Mouse (Mus musculus) neural tube, embryonic 12.5 days (tissue): ENCODE measurements around the gene Amer3. TPM values are rescaled to one million over a fixed set of nuclear protein-coding genes. Genes with fewer than 3 reads are reported as not detected.
A peak's percentile ranks its signal among the peaks of the same experiment; 100 is the strongest.

Source experiments
- ATAC-seq: fragments of 200-750 bp; cut with Nextera tagmentation; 2 replicates; pipeline ENCODE4 v1.8.0; 2017; ENCODE audit warnings: low read depth, mild to moderate bottlenecking, moderate TSS enrichment, moderate library complexity; ENCODE audit not compliant: low FRiP score
- H3K27ac ChIP-seq: fragments of 300-500 bp; sonication (generic); 2 replicates; pipeline ENCODE4 v1.5.1; 2016
- H3K27me3 ChIP-seq: fragments of 300-500 bp; sonication (generic); replicated peaks from 2 replicates; pipeline ENCODE4 v1.6.1; 2016; ENCODE audit warnings: mild to moderate bottlenecking
- H3K36me3 ChIP-seq: fragments of 300-500 bp; sonication (generic); 2 replicates; pipeline ENCODE4 v1.6.1; 2016; ENCODE audit warnings: mild to moderate bottlenecking
- H3K4me1 ChIP-seq: fragments of 300-500 bp; sonication (generic); 2 replicates; pipeline ENCODE4 v1.6.1; 2016
- H3K4me2 ChIP-seq: fragments of 300-500 bp; sonication (generic); replicated peaks from 2 replicates; pipeline ENCODE4 v1.6.1; 2016; ENCODE audit warnings: mild to moderate bottlenecking
- H3K4me3 ChIP-seq: fragments of 300-500 bp; sonication (generic); 2 replicates; pipeline ENCODE4 v1.5.1; 2016
- H3K9ac ChIP-seq: fragments of 300-500 bp; sonication (generic); 2 replicates; pipeline ENCODE4 v1.6.1; 2016; ENCODE audit warnings: mild to moderate bottlenecking
- H3K9me3 ChIP-seq: fragments of 300-500 bp; sonication (generic); 2 replicates; pipeline ENCODE4 v1.6.1; 2016; ENCODE audit warnings: mild to moderate bottlenecking
- WGBS: fragments of 180-500 bp; shearing (Covaris S2); methylation state at CpG from one replicate; pipeline ENCODE4 v1.1.7; 2016; 5-methylcytosine and 5-hydroxymethylcytosine counted together
- polyA plus RNA-seq: library from polyadenylated mRNA; unstranded; fragments of >200 nt; fragmentation: Nextera tagmentation; extraction: Ambion mirVana; gene quantifications from 2 replicates; pipeline ENCODE4 v1.2.1, GENCODE M21; 2016

Gene Amer3
- polyA plus RNA-seq, 1 experiment from 2014 or later = 13.1 TPM

DNA sequence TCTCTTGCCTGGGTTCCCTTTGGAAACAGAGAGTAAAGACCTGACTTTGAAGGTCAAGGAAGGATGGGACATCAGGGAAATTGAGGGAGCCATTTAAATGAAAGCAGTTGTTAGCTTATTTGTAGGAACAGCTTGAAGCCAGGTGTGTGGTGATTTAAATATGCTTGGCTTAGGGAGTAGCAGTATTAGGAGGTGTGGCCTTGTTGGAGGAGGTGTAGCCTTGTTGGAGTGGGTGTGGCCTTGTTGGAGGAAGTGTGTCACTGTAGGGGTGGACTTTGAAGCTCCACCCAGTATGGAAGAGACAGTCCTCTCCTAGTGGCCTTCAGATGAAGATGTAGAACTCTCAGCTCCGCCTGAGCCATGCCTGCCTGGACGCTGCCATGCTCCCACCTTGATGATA lies 9.6 kb upstream of the Amer3 start:
- H3K4me3 ChIP-seq = no peak overlapping the region
- H3K36me3 ChIP-seq = no peaks in the 10 kb centered on the region
- H3K4me2 ChIP-seq = no peak overlapping the region
- WGBS = 83% methylated on average over 2 of the region's 2 CpGs
- H3K9ac ChIP-seq = no peak overlapping the region
- no peak overlapping the region for H3K27ac ChIP-seq
- ATAC-seq = no peak
- no peaks in the 10 kb centered on the region for H3K4me1 ChIP-seq
- H3K27me3 ChIP-seq = no peaks in the 10 kb centered on the region
- H3K9me3 ChIP-seq = no peaks in the 10 kb centered on the region

DNA sequence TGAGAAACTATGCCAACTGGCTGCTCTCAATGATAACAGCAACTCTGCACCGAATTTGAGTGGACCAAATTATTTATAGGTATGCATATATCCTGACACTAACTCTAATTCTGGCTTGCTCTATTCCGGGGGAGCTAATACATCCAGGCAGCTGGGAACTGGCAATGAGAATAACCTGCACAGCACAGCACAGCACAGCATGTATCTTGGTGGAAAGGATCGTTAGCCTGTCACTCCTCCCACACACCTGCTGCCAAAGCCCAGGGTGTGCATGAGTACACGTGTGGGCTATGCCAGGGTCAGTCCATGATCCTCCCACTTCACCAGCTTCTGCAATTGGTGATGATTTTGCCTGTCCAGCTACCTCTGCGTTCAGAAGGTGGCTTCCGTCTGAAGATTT lies 8.0 kb upstream of the Amer3 start:
- H3K9me3 ChIP-seq = no peaks in the 10 kb centered on the region
- no peak overlapping the region for H3K4me3 ChIP-seq
- no peak overlapping the region for H3K27ac ChIP-seq
- H3K4me2 ChIP-seq = no peak overlapping the region
- ATAC-seq = no peak
- no peaks in the 10 kb centered on the region for H3K4me1 ChIP-seq
- 78% methylated on average over 6 of the region's 6 CpGs for WGBS
- no peak overlapping the region for H3K9ac ChIP-seq
- H3K36me3 ChIP-seq = no peaks in the 10 kb centered on the region
- no peaks in the 10 kb centered on the region for H3K27me3 ChIP-seq

DNA sequence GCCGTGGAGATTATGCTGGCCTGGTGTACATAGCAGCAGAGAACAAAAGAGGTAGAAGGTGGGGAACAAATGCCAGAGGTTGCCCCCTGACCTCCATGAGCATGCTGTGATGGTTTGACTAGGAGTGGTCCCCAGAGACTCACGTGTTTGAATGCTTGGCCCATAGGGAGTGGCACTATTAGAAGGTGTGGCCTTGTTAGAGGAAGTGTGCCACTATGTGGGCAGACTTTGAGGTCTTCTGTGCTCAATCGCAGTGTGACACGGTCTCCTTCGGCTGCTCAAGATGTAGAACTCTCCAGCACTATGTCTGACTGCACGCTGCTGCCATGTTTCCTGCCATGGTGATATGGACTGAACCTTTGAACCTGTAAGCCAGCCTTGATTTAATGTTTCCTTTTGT lies 6.2 kb upstream of the Amer3 start:
- Histone ChIP-seq H3K9ac (no peak overlapping the region), H3K4me1 (no peaks in the 10 kb centered on the region), H3K4me2 (no peak overlapping the region), H3K4me3 (no peak overlapping the region), H3K27me3 (peaks cover 8% of the 10 kb centered on the region; the same call in 1 of the 2 replicates), H3K27ac (no peak overlapping the region), H3K9me3 (no peaks in the 10 kb centered on the region), H3K36me3 (no peaks in the 10 kb centered on the region)
- no peak for ATAC-seq
- WGBS = 87% methylated on average over 6 of the region's 6 CpGs

DNA sequence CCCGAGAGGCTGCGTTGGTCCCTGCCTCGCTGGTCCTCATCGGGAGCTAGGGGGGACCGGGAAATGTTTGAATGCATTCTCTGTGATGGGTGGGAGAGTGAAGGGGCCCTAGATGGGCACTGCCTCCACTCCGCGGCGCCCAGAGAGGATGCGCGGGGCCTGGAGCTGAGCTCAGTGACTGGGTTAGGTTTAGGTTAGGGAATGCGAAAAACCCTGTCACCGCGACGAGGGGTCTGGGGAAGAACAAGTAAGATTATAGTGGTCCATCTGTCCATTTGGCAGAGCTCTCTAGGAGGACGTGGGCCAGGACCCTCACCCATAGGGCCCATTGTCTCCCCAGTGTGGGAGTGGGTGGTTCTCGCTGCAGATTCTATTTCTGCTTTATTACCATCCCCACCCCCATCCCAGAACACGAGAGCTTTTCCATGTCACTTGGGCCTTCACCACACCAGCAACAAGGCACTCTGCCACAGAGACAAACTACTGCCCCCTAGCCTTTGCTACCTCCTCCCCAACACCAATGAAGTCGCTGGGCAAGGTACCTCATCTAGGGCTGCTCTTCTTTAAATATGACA lies 412 bp downstream of the Amer3 start:
- H3K27ac ChIP-seq = peak overlapping the region; percentile 66; the same call in 1 of the 2 replicates
- ATAC-seq = peak; percentile 65
- H3K4me3 ChIP-seq = peak overlapping the region; percentile 39
- peaks cover 28% of the 10 kb centered on the region for H3K27me3 ChIP-seq
- no peaks in the 10 kb centered on the region for H3K9me3 ChIP-seq
- peak overlapping the region; percentile 57 for H3K9ac ChIP-seq
- H3K36me3 ChIP-seq = no peaks in the 10 kb centered on the region
- under 1% methylated on average over 18 of the region's 18 CpGs for WGBS
- no peaks in the 10 kb centered on the region; the same call in 1 of the 2 replicates for H3K4me1 ChIP-seq
- peak overlapping the region; percentile 67 for H3K4me2 ChIP-seq

DNA sequence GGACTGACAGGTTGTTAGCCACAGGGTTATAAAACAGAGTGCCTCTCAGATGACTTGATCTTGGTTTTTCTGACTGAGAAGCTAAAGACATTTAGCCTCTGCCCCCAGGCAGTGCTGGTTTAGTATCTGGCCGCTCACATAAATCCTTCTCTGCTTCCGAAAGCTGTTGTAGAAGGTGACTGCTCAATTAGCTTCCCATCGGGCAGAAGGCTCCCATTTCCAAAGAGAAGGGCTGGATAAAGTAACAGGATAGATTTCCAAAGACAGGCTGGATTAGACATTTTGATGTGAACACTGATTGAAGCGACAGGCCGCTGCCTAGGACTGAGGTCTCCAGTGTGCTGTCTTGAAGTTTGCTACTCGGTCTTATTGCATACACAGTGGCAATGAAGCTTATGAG lies 2.8 kb downstream of the Amer3 start:
- Histone ChIP-seq H3K9me3 (no peaks in the 10 kb centered on the region), H3K9ac (no peak overlapping the region), H3K4me2 (no peak overlapping the region), H3K4me1 (no peaks in the 10 kb centered on the region; the same call in 1 of the 2 replicates), H3K27me3 (peaks cover 25% of the 10 kb centered on the region), H3K36me3 (peaks cover 7% of the 10 kb centered on the region; the same call in 1 of the 2 replicates), H3K27ac (no peak overlapping the region), H3K4me3 (no peak overlapping the region)
- ATAC-seq = no peak
- WGBS = 73% methylated on average over 6 of the region's 6 CpGs

DNA sequence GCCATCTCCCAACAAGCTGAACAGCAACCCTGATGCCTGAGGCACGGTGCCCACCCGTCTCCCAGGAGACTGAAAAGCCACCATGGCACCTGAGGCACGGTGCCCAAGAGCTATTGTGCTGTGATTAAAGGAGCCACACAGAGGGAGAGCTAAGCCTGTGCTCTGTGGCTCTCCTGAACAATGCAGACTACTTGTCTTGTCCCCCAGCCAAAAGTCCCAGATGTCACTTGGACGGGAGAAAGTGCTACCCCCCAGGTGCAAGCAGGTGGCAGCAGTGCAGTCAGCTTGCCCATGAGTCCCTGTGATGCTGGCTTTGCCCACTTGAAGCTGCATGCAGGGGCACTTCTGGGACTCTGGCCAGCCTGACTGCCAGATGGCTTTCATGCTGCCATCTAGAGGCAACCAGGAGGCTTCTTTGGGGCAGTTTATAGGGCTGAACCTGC lies 4.4 kb downstream of the Amer3 start:
- Histone ChIP-seq H3K4me1 (no peaks in the 10 kb centered on the region; the same call in 1 of the 2 replicates), H3K4me2 (no peak overlapping the region), H3K36me3 (peaks cover 19% of the 10 kb centered on the region; the same call in 1 of the 2 replicates), H3K9ac (no peak overlapping the region), H3K27me3 (peaks cover 15% of the 10 kb centered on the region), H3K9me3 (no peaks in the 10 kb centered on the region), H3K4me3 (no peak overlapping the region), H3K27ac (no peak overlapping the region)
- 21% methylated on average over 4 of the region's 4 CpGs for WGBS
- ATAC-seq = no peak

DNA sequence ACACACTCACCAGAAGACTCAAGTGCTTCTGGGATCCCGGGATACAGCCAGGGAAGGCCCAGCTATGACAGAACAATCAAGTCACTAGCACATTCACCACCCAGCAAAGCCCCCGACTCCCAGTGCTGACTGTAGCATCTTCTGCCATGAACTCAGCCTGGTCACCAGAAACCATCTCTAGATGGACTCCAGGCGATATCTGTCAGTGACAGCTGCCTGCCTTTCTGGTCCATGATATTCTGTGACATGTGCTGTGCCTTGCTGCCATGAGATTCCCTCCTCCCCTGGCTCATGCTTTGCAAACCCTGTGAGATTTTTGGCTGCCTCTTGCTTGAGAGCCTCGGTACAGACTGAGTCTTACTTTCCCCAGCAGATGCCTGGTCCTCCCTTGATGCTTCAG lies 5.3 kb downstream of the Amer3 start:
- H3K27ac ChIP-seq = no peak overlapping the region
- H3K4me3 ChIP-seq = no peak overlapping the region
- H3K9me3 ChIP-seq = no peaks in the 10 kb centered on the region
- ATAC-seq = no peak
- peaks cover 11% of the 10 kb centered on the region; the same call in 1 of the 2 replicates for H3K27me3 ChIP-seq
- H3K4me1 ChIP-seq = no peaks in the 10 kb centered on the region; the same call in 1 of the 2 replicates
- H3K9ac ChIP-seq = no peak overlapping the region
- no peak overlapping the region for H3K4me2 ChIP-seq
- H3K36me3 ChIP-seq = peaks cover 24% of the 10 kb centered on the region; the same call in 1 of the 2 replicates
- 76% methylated on average over 4 of the region's 4 CpGs for WGBS

DNA sequence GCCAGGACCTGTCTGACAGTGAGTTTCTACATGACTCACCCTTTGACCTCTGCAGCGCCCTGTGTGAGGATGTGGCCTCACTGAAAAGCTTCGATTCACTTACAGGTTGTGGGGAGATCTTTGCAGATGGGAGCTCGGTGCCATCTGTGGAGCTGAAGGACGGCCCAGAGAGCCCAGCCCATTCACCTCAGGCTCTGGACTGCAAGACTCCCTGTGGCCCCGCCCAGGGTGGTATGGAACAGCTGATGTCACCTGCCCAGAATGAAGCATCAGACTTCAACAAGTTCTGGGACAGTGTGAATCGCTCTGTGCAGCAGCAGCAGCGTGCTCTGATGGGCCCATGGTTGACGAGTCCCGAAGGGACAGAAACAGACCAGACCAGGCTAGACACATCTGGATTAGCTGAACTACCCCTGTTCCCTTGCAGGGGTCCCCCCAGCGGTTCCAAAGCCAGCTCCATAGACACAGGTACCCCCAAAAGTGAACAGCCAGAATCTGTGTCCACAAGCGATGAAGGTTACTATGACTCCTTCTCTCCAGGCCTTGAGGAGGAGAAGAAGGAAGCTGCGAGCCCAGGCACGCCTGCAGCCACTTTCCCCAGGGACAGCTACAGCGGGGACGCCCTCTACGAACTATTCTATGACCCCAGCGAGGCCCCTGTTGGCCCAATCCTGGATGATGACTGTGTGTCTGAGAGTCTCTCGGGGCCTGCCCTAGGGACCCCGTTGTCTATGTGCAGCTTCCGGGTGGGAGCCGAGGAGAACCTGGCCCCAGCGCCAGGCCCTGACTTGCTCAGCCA lies 8.0 kb downstream of the Amer3 start:
- Histone ChIP-seq H3K4me1 (no peaks in the 10 kb centered on the region; the same call in 1 of the 2 replicates), H3K27ac (no peak overlapping the region), H3K27me3 (no peaks in the 10 kb centered on the region), H3K4me3 (no peak overlapping the region), H3K9me3 (no peaks in the 10 kb centered on the region), H3K36me3 (peaks cover 32% of the 10 kb centered on the region), H3K4me2 (no peak overlapping the region), H3K9ac (no peak overlapping the region)
- 88% methylated on average over 22 of the region's 22 CpGs for WGBS
- no peak for ATAC-seq

DNA sequence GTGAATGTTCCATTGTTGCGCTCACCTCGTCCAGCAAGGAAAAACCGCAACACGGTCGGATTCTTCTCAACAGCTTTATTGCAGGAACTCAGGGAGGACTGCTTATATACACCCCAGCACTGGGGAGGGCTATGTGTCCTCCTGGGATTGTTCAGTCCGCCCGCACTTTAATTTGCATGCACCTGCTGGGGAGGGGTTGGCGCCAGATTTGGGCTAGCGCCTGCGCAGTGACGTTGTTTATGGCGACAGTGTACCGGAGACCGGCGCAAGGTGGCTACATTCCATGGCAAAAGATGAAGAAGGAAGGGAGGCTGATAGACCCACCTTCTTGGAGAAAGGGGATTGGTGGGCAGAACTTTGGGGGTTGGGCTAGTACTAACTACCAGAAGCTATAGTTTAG lies 20.5 kb downstream of the Amer3 start:
- Histone ChIP-seq H3K4me3 (no peak overlapping the region), H3K4me2 (no peak overlapping the region), H3K27ac (no peak overlapping the region), H3K9ac (no peak overlapping the region), H3K9me3 (no peaks in the 10 kb centered on the region), H3K27me3 (no peaks in the 10 kb centered on the region), H3K36me3 (peaks cover 5% of the 10 kb centered on the region; the same call in 1 of the 2 replicates), H3K4me1 (no peaks in the 10 kb centered on the region)
- ATAC-seq = no peak
- WGBS = 71% methylated on average over 15 of the region's 15 CpGs

DNA sequence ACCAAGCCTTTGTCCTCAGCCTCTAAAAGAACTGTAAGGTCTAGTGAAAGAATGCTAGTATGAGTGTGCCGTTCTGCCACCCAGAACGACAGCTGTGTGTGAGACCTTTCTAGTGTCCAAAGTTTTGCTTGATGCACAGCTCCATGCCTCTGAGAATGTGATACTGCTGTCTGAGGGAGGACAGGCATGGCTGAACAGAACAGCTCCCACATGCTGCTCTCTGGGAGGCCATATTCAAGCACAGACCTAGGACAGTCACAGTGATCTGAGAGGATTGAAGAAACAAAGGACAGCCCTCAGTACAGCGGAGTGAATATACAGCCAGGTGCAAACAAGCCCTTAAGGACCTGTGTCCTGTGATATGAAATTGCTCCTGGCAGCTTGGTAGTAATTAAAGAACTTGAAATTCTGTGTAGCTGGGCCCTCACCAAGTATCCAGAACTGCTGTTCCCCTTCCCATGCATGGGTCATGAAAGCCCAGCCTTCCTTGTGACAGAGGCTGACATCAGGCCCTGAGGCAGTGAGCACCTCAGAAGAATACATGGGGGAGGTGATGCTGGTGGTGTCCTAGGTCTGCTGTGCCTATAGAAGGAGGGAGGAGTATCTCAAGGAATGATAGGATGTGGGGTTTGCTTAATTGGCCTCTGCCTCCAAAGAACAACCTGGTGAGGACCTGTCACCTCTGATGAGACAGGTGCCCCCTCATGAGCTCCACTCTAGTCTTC lies 22.0 kb downstream of the Amer3 start:
- Histone ChIP-seq H3K9me3 (no peaks in the 10 kb centered on the region), H3K4me3 (no peak overlapping the region), H3K36me3 (no peaks in the 10 kb centered on the region), H3K4me1 (no peaks in the 10 kb centered on the region), H3K4me2 (no peak overlapping the region), H3K9ac (no peak overlapping the region), H3K27me3 (no peaks in the 10 kb centered on the region), H3K27ac (no peak overlapping the region)
- WGBS = 80% methylated on average over 3 of the region's 3 CpGs
- ATAC-seq = no peak

DNA sequence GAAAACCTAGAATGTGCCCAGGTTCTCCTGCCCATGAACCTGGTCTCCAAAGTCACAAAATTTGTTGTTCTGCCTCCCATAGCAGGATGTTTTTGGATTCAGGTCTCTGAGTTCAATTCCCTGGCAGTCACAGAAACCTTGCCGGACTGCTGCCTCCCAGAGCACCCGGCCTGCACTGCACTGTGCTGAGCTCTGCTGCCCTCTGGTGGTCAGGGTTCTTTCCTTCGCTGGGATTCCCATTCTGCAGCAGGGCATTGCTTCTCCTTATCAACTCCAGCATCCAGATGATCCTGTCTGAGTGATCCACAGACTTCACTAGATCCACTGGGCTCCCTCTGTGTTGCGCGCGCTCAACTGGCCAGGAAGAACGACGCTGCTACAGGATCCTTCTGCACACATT lies 22.9 kb downstream of the Amer3 start:
- Histone ChIP-seq H3K27ac (no peak overlapping the region), H3K9me3 (no peaks in the 10 kb centered on the region), H3K4me2 (no peak overlapping the region), H3K27me3 (no peaks in the 10 kb centered on the region), H3K9ac (no peak overlapping the region), H3K4me1 (no peaks in the 10 kb centered on the region), H3K4me3 (no peak overlapping the region), H3K36me3 (no peaks in the 10 kb centered on the region)
- WGBS = 17% methylated on average over 8 of the region's 8 CpGs
- ATAC-seq = peak; percentile 63

DNA sequence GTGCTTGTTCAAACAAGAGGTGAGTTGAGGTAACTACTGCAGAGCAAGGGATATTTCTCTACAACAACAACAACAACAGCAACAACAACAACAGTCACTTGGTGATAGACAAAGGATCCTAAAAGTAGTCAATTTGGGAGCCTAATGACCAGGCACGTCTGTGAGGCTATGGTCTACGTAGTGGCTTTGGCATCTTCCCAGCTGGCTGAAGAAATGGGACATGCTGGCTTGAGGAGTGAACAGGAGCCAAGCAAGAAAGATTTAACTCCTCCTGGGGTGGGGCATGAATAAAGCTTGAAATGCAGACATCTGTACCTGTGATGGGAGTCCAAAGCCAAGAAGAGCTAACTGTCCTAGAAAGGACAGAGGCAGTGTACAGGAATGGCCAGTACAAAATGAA lies 34.3 kb downstream of the Amer3 start:
- H3K4me1 ChIP-seq = no peaks in the 10 kb centered on the region
- H3K9ac ChIP-seq = no peak overlapping the region
- H3K4me3 ChIP-seq = no peak overlapping the region
- ATAC-seq = no peak
- H3K4me2 ChIP-seq = no peak overlapping the region
- H3K36me3 ChIP-seq = no peaks in the 10 kb centered on the region
- no peaks in the 10 kb centered on the region for H3K9me3 ChIP-seq
- WGBS = 82% methylated on average over 2 of the region's 2 CpGs
- no peak overlapping the region for H3K27ac ChIP-seq
- H3K27me3 ChIP-seq = no peaks in the 10 kb centered on the region
